Mouse (Mus musculus): ENCODE measurements around the gene Ror1. TPM values are rescaled to one million over a fixed set of nuclear protein-coding genes. Genes with fewer than 3 reads are reported as not detected.
A peak's percentile ranks its signal among the peaks of the same experiment; 100 is the strongest.

The Ror1 gene
- polyA plus RNA-seq, 1 experiment from 2014 or later: 1.5 TPM

DNA sequence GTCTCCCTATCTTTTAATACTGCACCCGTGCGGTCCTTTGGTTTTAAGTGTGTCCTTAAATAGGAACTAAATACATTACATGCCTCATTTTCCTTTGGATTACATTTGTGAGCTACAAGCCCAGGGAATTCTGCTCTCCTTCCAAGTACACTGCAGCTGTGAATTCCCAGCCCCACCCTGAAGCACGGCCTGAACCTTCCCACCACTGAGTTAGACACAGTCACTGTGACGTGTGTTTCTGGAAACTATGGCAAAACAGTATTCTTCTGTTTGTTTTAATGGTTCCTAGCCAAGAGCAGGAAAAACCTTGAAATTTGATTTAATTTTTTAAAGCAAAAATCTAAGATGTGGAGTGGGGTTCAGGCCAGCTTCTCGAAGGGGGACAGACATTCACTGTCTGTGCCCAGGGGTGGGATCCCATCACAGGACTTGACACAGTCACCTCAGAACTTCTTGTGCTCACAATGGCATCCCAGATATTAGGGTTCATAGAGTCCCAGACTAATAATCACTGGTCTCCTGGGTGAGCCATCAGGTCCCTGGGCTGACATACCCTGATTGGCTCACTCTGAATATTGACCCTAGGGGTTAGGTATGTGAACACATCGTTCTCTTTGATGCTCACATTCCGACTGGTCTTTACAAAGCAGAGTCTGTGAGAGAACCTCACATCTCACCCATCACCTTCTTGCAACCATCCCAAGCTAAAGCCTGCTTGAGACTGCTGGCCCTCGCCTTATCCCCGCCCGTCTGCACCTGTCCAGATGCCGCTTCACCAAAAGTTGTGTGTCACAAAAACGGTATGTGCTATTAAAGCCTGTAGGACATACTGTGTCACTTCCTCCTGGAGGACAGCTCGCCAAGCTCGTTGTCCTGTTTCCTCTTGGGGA, 306.2 kb downstream of the Ror1 start:
- Histone ChIP-seq H3K9ac (replicated peaks; ENCODE audit: low read length) (no peak overlapping the region), H3K27me3 (ENCODE audit: control insufficient read depth, insufficient read depth, low read length) (no peaks in the 10 kb centered on the region), H3K9me3 (ENCODE audit: control insufficient read depth, low read length) (no peaks in the 10 kb centered on the region), H3K4me2 (ENCODE audit: low read length) (no peak overlapping the region), H3K4me1 (ENCODE audit: control insufficient read depth, insufficient read depth, low read length) (no peaks in the 10 kb centered on the region), H3K27ac (replicated peaks; ENCODE audit: low read depth, low read length) (no peak overlapping the region), H3K36me3 (ENCODE audit: control insufficient read depth, insufficient read depth, low read length) (no peaks in the 10 kb centered on the region), H3K4me3 (replicated peaks; ENCODE audit: low read depth, low read length) (no peak overlapping the region)
- DNase-seq: no peak
- ATAC-seq (ENCODE audit: low FRiP score, low TSS enrichment): no peak
- WGBS: 90% methylated on average over 14 of the region's 14 CpGs

- Histone ChIP-seq H3K36me3 (ENCODE audit: control insufficient read depth, insufficient read depth, low read length) (no peaks in the 10 kb centered on the region), H3K27ac (replicated peaks; ENCODE audit: low read depth, low read length) (no peak overlapping the region), H3K4me1 (ENCODE audit: control insufficient read depth, insufficient read depth, low read length) (0 out of 2 replicates have a peak, but pooled peaks cover 2% of the 10 kb centered on the region), H3K9me3 (ENCODE audit: control insufficient read depth, low read length) (no peaks in the 10 kb centered on the region), H3K27me3 (ENCODE audit: control insufficient read depth, insufficient read depth, low read length) (no peaks in the 10 kb centered on the region), H3K4me2 (ENCODE audit: low read length) (no peak overlapping the region), H3K4me3 (replicated peaks; ENCODE audit: low read depth, low read length) (no peak overlapping the region), H3K9ac (replicated peaks; ENCODE audit: low read length) (no peak overlapping the region)
- DNase-seq (peak; percentile 88), ATAC-seq (ENCODE audit: low FRiP score, low TSS enrichment) (no peak)
- WGBS: 37% methylated on average over 9 of the region's 9 CpGs
Observed at GRCm38 (mm10) chr4:100407261-100407874, 311.8 kb downstream of the Ror1 start.

DNA sequence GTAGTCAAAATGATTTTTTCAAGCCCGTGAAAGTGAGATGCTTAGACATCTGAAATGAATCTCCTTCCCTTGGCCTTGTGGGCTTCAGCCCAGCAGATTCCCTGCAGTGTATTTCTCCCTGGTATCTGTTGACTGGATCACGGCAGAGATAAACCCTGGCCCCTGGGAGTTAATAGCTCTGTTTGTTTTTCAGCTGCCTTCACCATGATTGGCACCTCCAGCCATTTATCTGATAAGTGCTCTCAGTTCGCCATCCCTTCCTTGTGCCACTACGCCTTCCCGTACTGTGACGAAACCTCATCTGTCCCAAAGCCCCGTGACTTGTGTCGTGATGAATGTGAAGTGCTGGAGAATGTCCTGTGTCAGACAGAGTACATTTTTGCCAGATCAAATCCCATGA, 313.9 kb downstream of the Ror1 start:
- H3K36me3 ChIP-seq (ENCODE audit: control insufficient read depth, insufficient read depth, low read length): no peaks in the 10 kb centered on the region
- 0 out of 2 replicates have a peak, but pooled peaks cover 2% of the 10 kb centered on the region for H3K4me1 ChIP-seq (ENCODE audit: control insufficient read depth, insufficient read depth, low read length)
- DNase-seq (no peak), ATAC-seq (ENCODE audit: low FRiP score, low TSS enrichment) (no peak)
- H3K9me3 ChIP-seq (ENCODE audit: control insufficient read depth, low read length): no peaks in the 10 kb centered on the region
- 72% methylated on average over 8 of the region's 8 CpGs for WGBS
- no peak overlapping the region for H3K27ac ChIP-seq (replicated peaks; ENCODE audit: low read depth, low read length)
- H3K27me3 ChIP-seq (ENCODE audit: control insufficient read depth, insufficient read depth, low read length): no peaks in the 10 kb centered on the region
- no peak overlapping the region for H3K4me2 ChIP-seq (ENCODE audit: low read length)
- no peak overlapping the region for H3K9ac ChIP-seq (replicated peaks; ENCODE audit: low read length)
- H3K4me3 ChIP-seq (replicated peaks; ENCODE audit: low read depth, low read length): no peak overlapping the region

DNA sequence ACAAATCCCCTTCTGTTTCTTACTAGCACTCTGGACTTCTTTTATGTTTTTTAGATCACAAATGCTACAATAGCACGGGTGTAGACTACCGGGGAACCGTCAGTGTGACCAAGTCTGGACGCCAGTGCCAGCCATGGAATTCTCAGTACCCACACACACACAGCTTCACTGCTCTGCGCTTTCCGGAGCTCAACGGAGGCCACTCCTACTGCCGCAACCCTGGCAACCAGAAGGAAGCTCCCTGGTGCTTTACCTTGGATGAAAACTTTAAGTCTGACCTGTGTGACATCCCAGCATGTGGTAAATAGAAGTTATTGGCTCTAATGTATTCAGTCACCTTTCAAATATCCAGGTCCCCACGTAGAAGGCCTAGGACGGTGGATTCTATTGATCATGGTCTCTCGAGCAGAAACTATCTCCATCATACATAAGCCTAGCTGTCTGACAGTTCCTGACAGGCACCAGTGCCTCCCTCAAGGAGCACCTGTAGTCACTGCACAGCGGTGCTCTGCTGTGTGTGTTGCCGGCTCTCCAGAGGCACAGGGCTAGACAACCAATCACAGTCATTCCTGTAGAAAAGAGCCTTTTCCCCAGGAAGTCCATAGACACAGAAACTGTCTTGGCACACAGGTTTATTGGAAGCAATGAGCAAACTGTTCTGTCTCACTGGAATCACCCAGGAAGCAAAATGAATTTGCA, 316.4 kb downstream of the Ror1 start:
- Histone ChIP-seq H3K27ac (replicated peaks; ENCODE audit: low read depth, low read length) (no peak overlapping the region), H3K4me3 (replicated peaks; ENCODE audit: low read depth, low read length) (no peak overlapping the region), H3K4me1 (ENCODE audit: control insufficient read depth, insufficient read depth, low read length) (0 out of 2 replicates have a peak, but pooled peaks cover 2% of the 10 kb centered on the region), H3K9ac (replicated peaks; ENCODE audit: low read length) (no peak overlapping the region), H3K36me3 (ENCODE audit: control insufficient read depth, insufficient read depth, low read length) (no peaks in the 10 kb centered on the region), H3K27me3 (ENCODE audit: control insufficient read depth, insufficient read depth, low read length) (no peaks in the 10 kb centered on the region), H3K9me3 (ENCODE audit: control insufficient read depth, low read length) (no peaks in the 10 kb centered on the region), H3K4me2 (ENCODE audit: low read length) (0 out of 2 replicates have a peak overlapping the region, but pooled peaks have one; percentile 8)
- peak; percentile 24 for DNase-seq
- 13% methylated on average over 13 of the region's 13 CpGs for WGBS
- ATAC-seq (ENCODE audit: low FRiP score, low TSS enrichment): no peak; the same call in 1 of the 2 replicates

DNA sequence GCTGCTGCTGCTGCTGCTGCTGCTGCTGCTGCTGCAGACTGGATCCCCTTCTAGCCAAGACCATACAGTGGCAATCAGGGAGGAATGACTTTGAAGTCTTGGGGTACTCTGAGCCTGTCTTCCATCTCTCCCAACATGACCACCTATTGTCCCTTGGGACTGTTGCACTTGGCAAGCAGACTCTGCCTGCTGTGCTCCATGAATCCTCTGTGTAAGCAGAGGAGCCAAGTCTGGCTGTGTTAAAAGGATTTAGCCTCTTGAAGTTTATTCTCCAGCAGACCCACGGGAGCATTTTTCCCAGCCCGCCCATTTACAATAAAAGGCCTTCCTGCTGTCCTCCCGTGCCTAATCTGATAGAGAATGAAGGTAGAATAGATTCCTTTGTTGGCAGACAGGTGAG, 327.2 kb downstream of the Ror1 start:
- H3K36me3 ChIP-seq (ENCODE audit: control insufficient read depth, insufficient read depth, low read length): no peaks in the 10 kb centered on the region
- ATAC-seq (ENCODE audit: low FRiP score, low TSS enrichment) (no peak), DNase-seq (peak; percentile 65)
- no peaks in the 10 kb centered on the region for H3K4me1 ChIP-seq (ENCODE audit: control insufficient read depth, insufficient read depth, low read length)
- H3K4me3 ChIP-seq (replicated peaks; ENCODE audit: low read depth, low read length): no peak overlapping the region
- H3K27me3 ChIP-seq (ENCODE audit: control insufficient read depth, insufficient read depth, low read length): no peaks in the 10 kb centered on the region
- WGBS: 3% methylated on average over 3 of the region's 3 CpGs
- no peak overlapping the region for H3K4me2 ChIP-seq (ENCODE audit: low read length)
- H3K9me3 ChIP-seq (ENCODE audit: control insufficient read depth, low read length): no peaks in the 10 kb centered on the region
- H3K9ac ChIP-seq (replicated peaks; ENCODE audit: low read length): no peak overlapping the region
- no peak overlapping the region; the same call in 1 of the 2 replicates for H3K27ac ChIP-seq (replicated peaks; ENCODE audit: low read depth, low read length)

GRCm38 (mm10) chr4:100426101-100426500, 330.5 kb downstream of the Ror1 start:
- Histone ChIP-seq H3K4me1 (ENCODE audit: control insufficient read depth, insufficient read depth, low read length) (no peaks in the 10 kb centered on the region), H3K9ac (replicated peaks; ENCODE audit: low read length) (no peak overlapping the region), H3K9me3 (ENCODE audit: control insufficient read depth, low read length) (no peaks in the 10 kb centered on the region), H3K27me3 (ENCODE audit: control insufficient read depth, insufficient read depth, low read length) (no peaks in the 10 kb centered on the region), H3K4me3 (replicated peaks; ENCODE audit: low read depth, low read length) (no peak overlapping the region), H3K27ac (replicated peaks; ENCODE audit: low read depth, low read length) (no peak overlapping the region), H3K4me2 (ENCODE audit: low read length) (no peak overlapping the region), H3K36me3 (ENCODE audit: control insufficient read depth, insufficient read depth, low read length) (no peaks in the 10 kb centered on the region)
- DNase-seq (no peak), ATAC-seq (ENCODE audit: low FRiP score, low TSS enrichment) (no peak)
- 86% methylated on average over 1 of the region's 1 CpGs for WGBS

DNA sequence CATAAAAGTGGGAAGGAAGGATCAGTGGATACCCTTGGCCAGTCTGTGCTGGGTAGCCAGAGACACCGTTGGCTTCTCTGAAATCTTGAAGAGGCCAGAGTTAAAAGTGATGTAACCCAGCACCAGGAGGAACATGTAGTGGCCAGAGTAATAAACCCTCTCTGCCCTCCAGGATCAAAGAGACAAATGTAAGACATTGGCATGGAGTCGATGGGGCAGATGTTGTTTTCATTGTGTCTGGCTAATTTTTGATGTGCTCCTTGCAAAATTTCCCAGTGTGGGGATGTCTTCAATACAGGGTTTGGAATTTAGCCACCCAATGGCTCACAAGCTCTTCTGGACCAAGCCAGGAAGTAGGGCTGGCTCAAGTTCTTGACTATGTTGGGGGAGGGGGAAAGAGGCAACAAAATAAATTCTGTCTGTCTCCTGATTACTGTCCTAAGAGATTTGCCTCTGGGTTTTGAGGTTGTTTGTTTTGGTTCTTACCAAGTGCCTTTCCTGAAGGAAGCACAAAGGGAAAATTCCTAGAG, 333.8 kb downstream of the Ror1 start:
- DNase-seq (no peak), ATAC-seq (ENCODE audit: low FRiP score, low TSS enrichment) (no peak)
- Histone ChIP-seq H3K4me3 (replicated peaks; ENCODE audit: low read depth, low read length) (no peak overlapping the region), H3K27me3 (ENCODE audit: control insufficient read depth, insufficient read depth, low read length) (no peaks in the 10 kb centered on the region), H3K27ac (replicated peaks; ENCODE audit: low read depth, low read length) (no peak overlapping the region), H3K9ac (replicated peaks; ENCODE audit: low read length) (no peak overlapping the region), H3K4me1 (ENCODE audit: control insufficient read depth, insufficient read depth, low read length) (no peaks in the 10 kb centered on the region), H3K36me3 (ENCODE audit: control insufficient read depth, insufficient read depth, low read length) (no peaks in the 10 kb centered on the region), H3K4me2 (ENCODE audit: low read length) (no peak overlapping the region), H3K9me3 (ENCODE audit: control insufficient read depth, low read length) (no peaks in the 10 kb centered on the region)
- 94% methylated on average over 2 of the region's 2 CpGs for WGBS

DNA sequence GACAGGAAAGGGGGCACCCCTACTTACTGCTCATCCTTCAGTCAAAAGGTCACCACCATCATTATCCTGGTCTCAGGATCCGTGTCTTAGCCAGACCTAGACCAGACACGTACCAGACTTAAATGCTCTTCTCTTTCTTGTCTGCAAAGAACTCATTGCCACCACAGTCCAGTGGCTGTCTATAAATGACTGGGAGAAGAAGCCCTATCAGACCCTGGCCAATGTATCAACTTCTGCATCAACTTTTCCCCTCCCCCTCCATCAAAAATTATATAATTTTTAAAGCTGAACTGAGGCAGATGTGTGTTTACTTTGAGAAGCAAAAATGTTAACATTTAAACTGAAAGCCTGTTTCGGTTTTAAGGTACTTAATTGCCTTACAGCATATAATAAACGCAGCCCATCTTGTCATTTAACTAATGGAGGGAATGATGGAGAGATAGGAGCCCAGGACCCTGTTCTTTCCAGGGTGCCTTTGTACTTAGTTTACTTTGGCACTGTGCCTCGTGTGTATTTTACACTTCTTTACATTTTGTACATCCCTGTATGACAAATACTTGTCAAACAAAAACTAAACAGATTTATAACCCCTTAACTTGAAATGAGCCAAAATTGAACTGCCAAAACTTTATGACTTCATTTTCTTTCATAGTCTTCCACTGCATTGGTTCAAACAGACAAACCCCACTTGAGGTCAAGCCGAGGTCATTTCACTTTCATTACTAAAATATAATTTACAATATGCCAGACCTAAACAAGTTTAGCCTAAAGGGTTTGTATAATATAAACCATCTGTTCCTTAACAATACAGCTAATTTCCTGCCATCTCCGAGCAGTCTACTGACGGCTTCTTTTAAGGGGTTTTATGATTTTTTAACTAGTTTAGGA, 339.9 kb downstream of the Ror1 start:
- no peak overlapping the region for H3K27ac ChIP-seq (replicated peaks; ENCODE audit: low read depth, low read length)
- ATAC-seq (ENCODE audit: low FRiP score, low TSS enrichment) (no peak), DNase-seq (no peak)
- no peaks in the 10 kb centered on the region for H3K27me3 ChIP-seq (ENCODE audit: control insufficient read depth, insufficient read depth, low read length)
- H3K4me1 ChIP-seq (ENCODE audit: control insufficient read depth, insufficient read depth, low read length): no peaks in the 10 kb centered on the region
- no peaks in the 10 kb centered on the region for H3K36me3 ChIP-seq (ENCODE audit: control insufficient read depth, insufficient read depth, low read length)
- no peak overlapping the region for H3K4me2 ChIP-seq (ENCODE audit: low read length)
- 83% methylated on average over 8 of the region's 8 CpGs for WGBS
- no peaks in the 10 kb centered on the region; the same call in 1 of the 2 replicates for H3K9me3 ChIP-seq (ENCODE audit: control insufficient read depth, low read length)
- no peak overlapping the region for H3K4me3 ChIP-seq (replicated peaks; ENCODE audit: low read depth, low read length)
- H3K9ac ChIP-seq (replicated peaks; ENCODE audit: low read length): no peak overlapping the region

All from midbrain, embryonic 14.5 days (tissue).